Mouse (Mus musculus) cerebellum, adult 9-10 months (tissue): ENCODE measurements at regions not wholly inside any gene's neighbourhood (a gene's known extent, or its start where the extent isn't known, plus 50 kb on each side); places are given as distances from the start of the nearest gene placed in this dataset.

ENCODE experiments used
- DNase-seq: peaks from one replicate; pipeline ENCODE4 v3.0.0; 2022

DNA sequence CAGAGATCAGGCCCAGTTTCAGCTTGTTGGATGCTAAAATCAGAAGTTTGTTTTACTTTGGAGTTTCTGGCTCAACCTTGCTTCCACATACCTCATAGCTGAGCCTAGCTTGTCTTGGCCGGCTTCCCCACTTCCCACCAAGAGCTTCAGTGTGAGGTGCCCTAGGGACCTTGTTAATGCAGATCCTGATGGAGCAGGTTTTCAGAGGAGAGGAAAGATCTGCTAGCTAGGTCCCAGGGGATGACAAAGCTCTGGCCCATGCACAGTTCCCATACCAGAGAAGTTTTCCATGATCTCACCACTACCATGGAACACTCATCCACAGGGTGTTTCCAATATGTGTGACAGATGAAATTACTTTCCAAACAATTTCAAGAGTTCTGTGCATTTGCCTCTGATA is 131.9 kb upstream of the Stac start:
- DNase-seq = no peak

DNA sequence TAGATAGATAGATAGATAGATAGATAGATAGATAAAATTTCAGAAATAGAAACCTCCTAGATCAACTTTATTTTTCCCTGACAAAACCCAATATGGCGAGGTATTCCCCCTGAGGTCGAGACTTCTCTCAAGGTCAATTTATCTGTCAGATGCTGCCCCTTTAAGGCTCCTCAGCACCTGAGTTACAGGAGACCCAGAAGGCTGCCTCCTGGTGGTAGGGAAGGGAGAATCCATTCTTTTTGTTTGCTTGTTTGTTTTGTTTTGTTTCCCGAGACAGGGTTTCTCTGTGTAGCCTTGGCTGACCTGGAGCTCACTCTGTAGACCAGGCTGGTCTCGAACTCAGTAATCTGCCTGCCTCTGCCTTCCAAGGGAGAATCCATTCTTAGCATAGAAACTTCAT is 127.3 kb upstream of the Stac start:
- no peak for DNase-seq

DNA sequence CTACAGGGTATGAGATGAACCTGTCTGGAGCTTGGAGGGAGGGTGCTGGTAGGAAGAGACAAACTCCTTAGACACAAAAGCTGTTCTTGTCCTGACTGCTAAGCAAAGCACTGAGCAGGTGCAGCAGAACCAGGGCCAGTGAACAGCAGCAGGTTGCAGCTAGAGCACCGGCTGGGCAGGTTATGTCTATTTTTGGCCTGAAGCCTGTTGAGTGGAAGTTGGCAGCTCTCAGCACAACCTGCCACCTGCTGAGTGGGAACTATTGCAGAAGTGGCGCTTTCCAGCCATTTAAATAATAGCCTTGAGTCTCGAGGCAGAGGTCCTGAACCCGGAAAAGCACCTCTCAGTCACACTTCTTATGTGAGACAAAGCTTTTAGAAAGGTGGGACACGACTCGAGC is 114.8 kb upstream of the Stac start:
- DNase-seq = peak; percentile 46

DNA sequence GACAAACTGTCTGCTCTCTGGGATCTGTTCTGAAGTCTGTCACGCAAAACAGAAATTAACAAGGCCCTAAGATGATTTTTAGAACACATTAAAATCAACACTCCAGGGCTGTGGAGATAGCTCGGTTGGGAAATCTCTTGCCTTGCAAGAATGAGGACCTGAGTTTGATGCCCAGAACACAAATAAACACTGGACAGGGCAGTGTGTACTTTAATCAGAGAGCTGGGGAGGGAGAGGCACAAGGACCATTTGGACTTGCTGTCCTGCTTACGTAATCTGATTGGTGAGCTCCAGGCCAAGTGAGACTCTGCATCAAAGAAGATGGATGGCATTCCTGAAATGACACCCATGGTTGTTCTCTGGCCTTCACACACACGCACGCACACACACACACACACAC is 111.2 kb upstream of the Stac start:
- DNase-seq = no peak

DNA sequence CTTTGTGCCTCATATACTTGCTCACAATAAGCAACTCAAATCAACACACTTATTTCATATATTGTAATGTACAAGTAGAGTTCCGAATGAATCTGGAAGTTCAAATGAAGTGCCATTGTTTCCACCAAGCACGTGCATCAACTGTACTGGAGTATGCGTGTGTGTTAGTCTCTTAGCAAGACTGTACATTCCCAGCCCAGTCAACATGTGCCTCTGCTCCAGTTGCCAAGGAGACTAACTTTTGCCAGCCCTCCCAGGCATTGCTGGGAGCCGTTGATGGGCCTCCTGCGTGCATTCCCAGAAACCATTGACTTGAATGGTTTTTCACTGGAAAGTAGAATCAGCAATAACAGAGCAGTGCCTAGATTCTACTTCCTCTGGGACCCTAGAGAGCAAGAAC is 110.7 kb upstream of the Stac start:
- DNase-seq = no peak

DNA sequence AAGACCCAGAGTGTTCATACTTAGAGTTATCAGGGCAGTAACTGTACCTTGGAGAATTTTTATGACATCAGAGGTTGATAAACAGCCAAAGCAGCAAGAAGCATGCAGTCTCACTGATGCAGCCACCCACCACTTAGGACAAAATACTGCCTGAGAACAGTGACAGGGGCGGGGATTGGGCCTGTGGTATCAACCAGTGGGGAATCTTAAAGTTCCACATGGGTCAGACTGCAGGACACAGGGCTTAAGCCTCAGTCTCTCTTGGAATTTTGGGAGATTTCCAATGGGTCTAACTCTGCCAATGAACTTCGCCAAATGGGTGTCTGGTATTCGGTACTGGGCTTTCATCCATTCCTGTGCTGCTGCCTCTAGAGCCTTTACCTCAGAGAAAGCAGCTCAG is 88.8 kb upstream of the Stac start:
- no peak for DNase-seq

DNA sequence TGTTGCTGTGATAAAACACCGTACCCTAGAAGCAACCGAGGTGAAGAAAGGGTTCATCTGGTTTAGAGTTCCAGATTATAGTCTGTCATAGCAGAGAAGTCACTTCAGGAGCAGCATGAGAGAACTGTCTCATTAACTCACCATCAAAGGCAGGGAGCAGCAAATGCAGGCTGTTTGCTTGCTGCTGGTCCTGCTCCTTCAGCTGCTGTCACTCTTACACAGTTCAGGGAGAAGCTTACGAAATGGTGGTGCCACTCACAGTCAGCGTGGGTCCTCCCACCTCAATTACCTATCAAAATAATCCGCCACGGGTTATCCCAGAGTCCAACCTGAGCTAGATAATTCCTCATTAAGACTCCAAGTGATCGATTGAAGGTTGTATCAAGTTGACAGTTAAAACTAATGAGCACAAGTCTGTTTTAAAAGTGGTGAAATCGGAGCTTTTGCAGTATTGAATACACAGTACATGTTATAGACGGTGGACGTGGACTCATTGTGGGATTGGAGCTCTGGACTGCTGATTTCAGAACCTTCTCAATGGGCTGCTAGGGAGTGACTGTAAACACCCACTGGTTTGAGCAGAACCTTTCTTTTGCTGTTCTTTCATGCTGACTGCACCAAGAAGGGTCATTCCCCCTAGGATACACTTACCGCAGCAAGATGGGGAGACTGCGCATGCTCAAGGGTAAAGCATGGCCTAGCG is 87.4 kb upstream of the Stac start:
- DNase-seq = no peak

DNA sequence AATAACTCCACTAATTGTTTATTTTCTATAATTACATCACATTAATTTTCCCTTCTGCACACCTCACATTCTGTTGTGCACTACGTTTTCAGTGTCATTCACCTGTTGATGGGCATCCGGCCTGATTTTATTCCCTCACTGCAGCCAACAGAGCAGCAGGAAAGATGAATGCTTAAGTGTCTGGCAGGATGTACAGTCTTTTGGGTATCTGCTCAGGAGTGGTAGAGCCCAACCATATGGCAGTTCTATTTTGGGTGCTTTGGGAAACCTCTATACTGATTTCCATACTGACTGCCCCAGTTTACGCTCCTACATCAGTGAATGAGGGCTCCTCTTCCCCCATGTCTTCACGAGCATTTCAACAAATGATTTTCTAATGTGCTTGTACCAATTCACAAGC is 84.1 kb upstream of the Stac start:
- peak; percentile 5 for DNase-seq

DNA sequence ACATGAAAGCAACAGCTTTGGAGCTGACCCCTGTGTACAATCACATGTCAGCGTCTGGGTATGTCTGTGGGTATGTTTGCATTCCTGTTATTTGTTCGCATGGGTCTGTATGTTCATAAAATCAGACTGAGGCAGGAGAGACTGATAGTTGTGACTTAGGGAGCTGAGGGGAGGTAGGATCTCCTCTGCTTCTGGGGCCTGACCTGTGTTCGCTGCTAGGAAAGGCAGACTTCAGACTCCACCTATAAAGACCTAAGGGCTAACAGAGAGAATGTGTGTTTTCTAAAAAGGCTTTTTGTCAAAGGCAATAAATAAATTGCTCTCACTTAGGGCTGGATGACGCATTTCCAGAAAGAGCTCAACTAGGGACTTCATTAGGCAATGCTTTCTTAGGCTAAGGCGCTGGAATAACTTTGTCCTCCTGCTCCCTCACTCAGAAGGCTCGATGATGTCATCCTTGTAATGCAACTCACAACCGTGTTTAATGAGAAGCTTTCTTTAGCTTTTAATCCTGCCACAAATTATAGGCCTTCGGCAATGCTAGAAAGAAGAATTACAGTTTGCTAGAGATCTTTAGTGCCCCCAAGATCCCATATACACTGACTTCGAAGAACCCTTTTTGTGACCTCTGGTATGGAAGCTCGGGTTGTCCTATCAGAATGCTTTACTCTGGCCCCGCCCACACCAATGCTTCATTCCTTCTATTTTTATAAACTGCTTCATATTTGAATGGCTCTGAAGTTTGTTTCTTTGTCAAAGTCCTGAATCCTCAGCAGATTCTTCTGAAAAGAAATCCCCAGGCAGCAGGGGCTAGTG is 72.7 kb upstream of the Stac start:
- DNase-seq = no peak

DNA sequence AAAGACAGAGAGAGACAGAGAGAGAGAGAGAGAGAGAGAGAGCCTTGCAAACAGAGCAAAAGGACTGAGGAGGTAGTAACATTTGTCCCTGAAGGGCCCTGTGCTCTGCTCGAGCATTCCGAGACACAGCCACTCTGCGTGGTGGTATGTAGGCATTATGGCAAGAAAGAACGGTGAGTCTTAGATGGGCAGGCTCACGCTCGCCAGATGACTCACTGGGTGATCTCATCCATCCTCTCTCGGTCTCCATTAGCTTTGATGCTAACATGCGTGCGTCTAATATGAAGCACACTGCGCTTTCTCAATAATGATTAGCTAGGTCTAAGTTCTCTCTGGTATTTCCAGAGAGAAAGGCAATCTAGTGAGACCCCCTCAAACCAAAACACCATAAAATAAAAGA is 65.1 kb upstream of the Stac start:
- no peak for DNase-seq

DNA sequence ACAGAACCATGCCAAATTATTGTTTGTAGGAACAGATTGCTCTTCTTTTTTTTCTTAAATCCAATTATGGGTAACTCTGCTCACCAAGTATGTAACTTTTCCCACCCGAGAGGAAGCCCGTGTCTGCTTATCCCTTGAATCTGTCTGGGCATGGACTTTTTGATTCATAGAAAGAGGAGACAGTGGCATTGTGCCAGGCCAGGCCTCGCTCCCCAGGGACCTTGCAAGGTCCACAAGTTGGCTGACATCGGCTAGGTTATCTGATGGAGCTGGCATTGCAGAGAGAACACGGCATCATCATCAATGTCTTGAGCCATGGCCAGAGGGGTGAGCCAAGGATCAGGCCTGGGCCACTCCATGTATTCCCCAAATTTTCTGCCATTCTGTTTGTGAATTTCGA is 56.0 kb upstream of the Stac start:
- DNase-seq = no peak

DNA sequence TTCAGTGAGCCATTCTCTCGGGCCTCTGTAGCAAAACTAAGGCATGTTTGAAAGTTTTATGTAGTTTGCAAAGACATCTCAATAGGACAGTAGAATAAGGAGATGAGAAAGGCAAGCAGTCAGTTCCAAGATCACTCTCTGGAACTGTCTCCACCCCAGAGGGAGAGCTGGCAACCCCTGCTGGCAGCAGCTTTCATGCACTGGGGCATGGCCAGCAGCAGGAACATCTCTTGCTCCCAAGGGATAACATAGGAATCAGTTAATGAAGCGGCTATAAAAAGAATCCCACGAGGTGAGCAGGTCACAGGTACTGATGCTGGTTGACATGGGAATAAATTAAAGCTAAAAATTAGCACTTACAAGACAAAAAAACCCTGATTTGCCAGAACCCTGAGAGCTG is 55.1 kb upstream of the Stac start:
- DNase-seq = no peak
